Mouse (Mus musculus): Measurements from ENCODE around the gene G6pc2. TPM values are rescaled to one million over a fixed set of nuclear protein-coding genes. Genes with fewer than 3 reads are reported as not detected.

The G6pc2 gene
- not detected in 2 replicates for polyA plus RNA-seq (2016; fragmentation: Nextera tagmentation; extraction: Ambion mirVana)

GRCm38 (mm10) chr2:69210773-69211172 lies at the start of gene G6pc2:
G6pc2 (plus strand) TSS chr2:69211073.
- Histone ChIP-seq H3K27ac (no peak within 1 kb of the TSS), H3K36me3 (no peaks in the 10 kb centered on the region), H3K4me3 (no peak within 1 kb of the TSS), H3K9me3 (no peaks in the 10 kb centered on the region), H3K4me1 (no peaks in the 10 kb centered on the region), H3K27me3 (ENCODE audit: insufficient read depth, poor library complexity, severe bottlenecking) (no peaks in the 10 kb centered on the region)
- 83% methylated on average over 7 of the region's 7 CpGs for WGBS
- DNase-seq (ENCODE audit: low spot score), result no peak

- Histone ChIP-seq H3K36me3 (no peaks in the 10 kb centered on the region), H3K27me3 (ENCODE audit: insufficient read depth, poor library complexity, severe bottlenecking) (no peaks in the 10 kb centered on the region), H3K27ac (no peak overlapping the region), H3K9me3 (no peaks in the 10 kb centered on the region), H3K4me3 (no peak overlapping the region), H3K4me1 (no peaks in the 10 kb centered on the region)
- DNase-seq (ENCODE audit: low spot score), result no peak
- 77% methylated on average over 9 of the region's 9 CpGs for WGBS
These were observed 40.3 kb upstream of the G6pc2 start for GRCm38 (mm10) chr2:69170395-69171077.

- H3K4me3 ChIP-seq, result no peak overlapping the region
- H3K36me3 ChIP-seq, result no peaks in the 10 kb centered on the region
- H3K9me3 ChIP-seq, result no peaks in the 10 kb centered on the region
- 84% methylated on average over 5 of the region's 5 CpGs for WGBS
- no peak overlapping the region for H3K27ac ChIP-seq
- H3K27me3 ChIP-seq (ENCODE audit: insufficient read depth, poor library complexity, severe bottlenecking), result no peaks in the 10 kb centered on the region
- DNase-seq (ENCODE audit: low spot score), result no peak
- H3K4me1 ChIP-seq, result no peaks in the 10 kb centered on the region
These were observed 35.6 kb upstream of the G6pc2 start for GRCm38 (mm10) chr2:69175296-69175695.

- no peaks in the 10 kb centered on the region for H3K27me3 ChIP-seq (ENCODE audit: insufficient read depth, poor library complexity, severe bottlenecking)
- H3K27ac ChIP-seq, result no peak overlapping the region
- 88% methylated on average over 4 of the region's 4 CpGs for WGBS
- H3K4me1 ChIP-seq, result no peaks in the 10 kb centered on the region
- H3K36me3 ChIP-seq, result no peaks in the 10 kb centered on the region
- H3K9me3 ChIP-seq, result no peaks in the 10 kb centered on the region
- DNase-seq (ENCODE audit: low spot score), result no peak
- no peak overlapping the region for H3K4me3 ChIP-seq
These were observed 31.2 kb upstream of the G6pc2 start for GRCm38 (mm10) chr2:69179721-69180120.

GRCm38 (mm10) chr2:69187990-69188389 lies 22.9 kb upstream of the G6pc2 start:
- WGBS, result 93% methylated on average over 2 of the region's 2 CpGs
- Histone ChIP-seq H3K4me3 (no peak overlapping the region), H3K9me3 (no peaks in the 10 kb centered on the region)

GRCm38 (mm10) chr2:69188732-69189131 lies 22.1 kb upstream of the G6pc2 start:
- H3K4me1 ChIP-seq, result no peaks in the 10 kb centered on the region
- DNase-seq (ENCODE audit: low spot score), result no peak
- no peaks in the 10 kb centered on the region for H3K27me3 ChIP-seq (ENCODE audit: insufficient read depth, poor library complexity, severe bottlenecking)
- no peak overlapping the region for H3K4me3 ChIP-seq
- H3K36me3 ChIP-seq, result peaks cover 14% of the 10 kb centered on the region
- no peak overlapping the region for H3K27ac ChIP-seq
- 86% methylated on average over 6 of the region's 6 CpGs for WGBS
- H3K9me3 ChIP-seq, result no peaks in the 10 kb centered on the region

More at GRCm38 (mm10) chr2:69187990-69188389, 22.9 kb upstream of the G6pc2 start:
- H3K27ac ChIP-seq, result no peak overlapping the region
- H3K36me3 ChIP-seq, result peaks cover 7% of the 10 kb centered on the region
- H3K27me3 ChIP-seq (ENCODE audit: insufficient read depth, poor library complexity, severe bottlenecking), result no peaks in the 10 kb centered on the region
- no peaks in the 10 kb centered on the region for H3K4me1 ChIP-seq
- no peak for DNase-seq (ENCODE audit: low spot score)

- WGBS, result 68% methylated on average over 4 of the region's 4 CpGs
- H3K27me3 ChIP-seq (ENCODE audit: insufficient read depth, poor library complexity, severe bottlenecking), result no peaks in the 10 kb centered on the region
These were observed 21.7 kb upstream of the G6pc2 start for GRCm38 (mm10) chr2:69189222-69189621.

GRCm38 (mm10) chr2:69191059-69191458 lies 19.8 kb upstream of the G6pc2 start:
- WGBS, result 83% methylated on average over 5 of the region's 5 CpGs

More at GRCm38 (mm10) chr2:69189222-69189621, 21.7 kb upstream of the G6pc2 start:
- peaks cover 19% of the 10 kb centered on the region for H3K36me3 ChIP-seq
- no peak for DNase-seq (ENCODE audit: low spot score)
- no peak overlapping the region for H3K27ac ChIP-seq
- H3K9me3 ChIP-seq, result no peaks in the 10 kb centered on the region
- H3K4me3 ChIP-seq, result no peak overlapping the region
- H3K4me1 ChIP-seq, result no peaks in the 10 kb centered on the region

GRCm38 (mm10) chr2:69193555-69193954 lies 17.3 kb upstream of the G6pc2 start:
- H3K36me3 ChIP-seq, result peaks cover 48% of the 10 kb centered on the region
- WGBS, result 83% methylated on average over 5 of the region's 5 CpGs

More at GRCm38 (mm10) chr2:69191059-69191458, 19.8 kb upstream of the G6pc2 start:
- Histone ChIP-seq H3K9me3 (no peaks in the 10 kb centered on the region), H3K27ac (no peak overlapping the region), H3K4me3 (no peak overlapping the region), H3K4me1 (no peaks in the 10 kb centered on the region), H3K36me3 (peaks cover 37% of the 10 kb centered on the region), H3K27me3 (ENCODE audit: insufficient read depth, poor library complexity, severe bottlenecking) (no peaks in the 10 kb centered on the region)
- DNase-seq (ENCODE audit: low spot score), result no peak

GRCm38 (mm10) chr2:69205185-69205584 lies 5.7 kb upstream of the G6pc2 start:
- Histone ChIP-seq H3K4me1 (peaks cover 5% of the 10 kb centered on the region), H3K4me3 (peak overlapping the region; percentile 80), H3K9me3 (no peaks in the 10 kb centered on the region), H3K36me3 (peaks cover 25% of the 10 kb centered on the region), H3K27me3 (ENCODE audit: insufficient read depth, poor library complexity, severe bottlenecking) (no peaks in the 10 kb centered on the region), H3K27ac (peak overlapping the region; percentile 92)
- WGBS, result 23% methylated on average over 6 of the region's 6 CpGs
- DNase-seq (ENCODE audit: low spot score), result no peak

More at GRCm38 (mm10) chr2:69193555-69193954, 17.3 kb upstream of the G6pc2 start:
- no peak overlapping the region for H3K27ac ChIP-seq
- no peak overlapping the region for H3K4me3 ChIP-seq
- DNase-seq (ENCODE audit: low spot score), result peak; percentile 73
- no peaks in the 10 kb centered on the region for H3K4me1 ChIP-seq
- no peaks in the 10 kb centered on the region for H3K27me3 ChIP-seq (ENCODE audit: insufficient read depth, poor library complexity, severe bottlenecking)
- no peaks in the 10 kb centered on the region for H3K9me3 ChIP-seq

- Histone ChIP-seq H3K27ac (peak within 1 kb of the TSS; percentile 92), H3K4me1 (peaks cover 5% of the 10 kb centered on the region), H3K27me3 (ENCODE audit: insufficient read depth, poor library complexity, severe bottlenecking) (no peaks in the 10 kb centered on the region), H3K9me3 (no peaks in the 10 kb centered on the region), H3K4me3 (peak within 1 kb of the TSS; percentile 80), H3K36me3 (peaks cover 23% of the 10 kb centered on the region)
- peak; percentile 98 for DNase-seq (ENCODE audit: low spot score)
- under 1% methylated on average over 46 of the region's 46 CpGs for WGBS
These were observed 5.0 kb upstream of the G6pc2 start, which contains the start of gene Spc25 for GRCm38 (mm10) chr2:69205791-69206351. Spc25 (minus strand) TSS chr2:69206194.

- Histone ChIP-seq H3K27me3 (ENCODE audit: insufficient read depth, poor library complexity, severe bottlenecking) (no peaks in the 10 kb centered on the region), H3K27ac (peak overlapping the region; percentile 56; the same call in 1 of the 2 replicates), H3K9me3 (no peaks in the 10 kb centered on the region), H3K4me1 (peaks cover 5% of the 10 kb centered on the region), H3K4me3 (peak overlapping the region; percentile 80), H3K36me3 (peaks cover 16% of the 10 kb centered on the region)
- no peak for DNase-seq (ENCODE audit: low spot score)
- WGBS, result 19% methylated on average over 7 of the region's 7 CpGs
These were observed 4.3 kb upstream of the G6pc2 start for GRCm38 (mm10) chr2:69206523-69206922.

- no peak for DNase-seq (ENCODE audit: low spot score)
- no peak overlapping the region for H3K4me3 ChIP-seq
- no peaks in the 10 kb centered on the region for H3K9me3 ChIP-seq
- peaks cover 5% of the 10 kb centered on the region for H3K4me1 ChIP-seq
- WGBS, result 83% methylated on average over 3 of the region's 3 CpGs
- no peak overlapping the region for H3K27ac ChIP-seq
- no peaks in the 10 kb centered on the region for H3K36me3 ChIP-seq
- no peaks in the 10 kb centered on the region for H3K27me3 ChIP-seq (ENCODE audit: insufficient read depth, poor library complexity, severe bottlenecking)
These were observed 1.2 kb upstream of the G6pc2 start for GRCm38 (mm10) chr2:69209684-69210083.

Measured in heart, embryonic 10.5 days (tissue).